Mouse (Mus musculus) forebrain, embryonic 15.5 days (tissue): ENCODE measurements at regions not wholly inside any gene's neighbourhood (a gene's known extent, or its start where the extent isn't known, plus 50 kb on each side); places are given as distances from the start of the nearest gene placed in this dataset.

Experiments
- ATAC-seq: fragments of 200-750 bp; cut with Nextera tagmentation; replicated peaks from 2 replicates; pipeline ENCODE4 v1.8.0; 2017; ENCODE audit warnings: mild to moderate bottlenecking, moderate TSS enrichment, moderate library complexity
- H3K27ac ChIP-seq: fragments of 300-500 bp; sonication (generic); replicated peaks from 2 replicates; pipeline ENCODE4 v1.5.1; 2015; ENCODE audit warnings: mild to moderate bottlenecking, inconsistent platforms
- H3K27me3 ChIP-seq: fragments of 300-500 bp; sonication (generic); 2 replicates; pipeline ENCODE4 v1.6.1; 2015; ENCODE audit warnings: inconsistent platforms
- H3K36me3 ChIP-seq: fragments of 300-500 bp; sonication (generic); 2 replicates; pipeline ENCODE4 v1.6.1; 2015; ENCODE audit warnings: mild to moderate bottlenecking, inconsistent platforms
- H3K4me1 ChIP-seq: fragments of 300-500 bp; sonication (generic); 2 replicates; pipeline ENCODE4 v1.6.1; 2015; ENCODE audit warnings: inconsistent platforms
- H3K4me2 ChIP-seq: fragments of 300-500 bp; sonication (generic); replicated peaks from 2 replicates; pipeline ENCODE4 v1.6.1; 2015; ENCODE audit warnings: mild to moderate bottlenecking, inconsistent platforms
- H3K4me3 ChIP-seq: fragments of 300-500 bp; sonication (generic); 2 replicates; pipeline ENCODE4 v1.5.1; 2015; ENCODE audit warnings: mild to moderate bottlenecking, inconsistent platforms
- H3K9ac ChIP-seq: fragments of 300-500 bp; sonication (generic); replicated peaks from 2 replicates; pipeline ENCODE4 v1.6.1; 2015; ENCODE audit warnings: mild to moderate bottlenecking, inconsistent platforms
- H3K9me3 ChIP-seq: fragments of 300-500 bp; sonication (generic); 2 replicates; pipeline ENCODE4 v1.6.1; 2016; ENCODE audit warnings: inconsistent platforms
- WGBS: fragments of 180-500 bp; shearing (Covaris S2); methylation state at CpG from one replicate; pipeline ENCODE4 v1.1.7; 2015; ENCODE audit warnings: mixed read lengths; 5-methylcytosine and 5-hydroxymethylcytosine counted together

DNA sequence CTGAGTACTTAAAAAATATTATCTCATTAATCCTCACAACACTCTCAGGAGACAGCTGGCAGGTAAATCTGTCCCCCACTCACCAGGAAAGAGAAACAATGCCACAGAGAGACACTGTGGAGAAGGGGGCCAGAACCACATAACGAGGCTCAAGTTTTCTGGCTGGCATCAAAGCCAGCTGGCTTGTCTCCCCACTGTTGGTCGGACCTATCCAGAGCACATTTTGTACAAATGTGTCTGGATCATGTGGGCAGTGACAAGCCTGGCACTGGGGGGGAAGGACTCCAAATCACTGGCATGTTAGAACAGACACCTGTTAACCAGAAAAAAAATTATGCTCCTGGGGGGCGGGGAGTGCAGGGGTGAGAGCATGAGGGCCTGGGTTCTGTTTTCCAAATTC, 179.4 kb downstream of the 3110018I06Rik start:
- no peak overlapping the region for H3K4me2 ChIP-seq
- H3K36me3 ChIP-seq = no peaks in the 10 kb centered on the region
- H3K27ac ChIP-seq = no peak overlapping the region
- no peak overlapping the region for H3K4me3 ChIP-seq
- no peaks in the 10 kb centered on the region for H3K9me3 ChIP-seq
- no peak for ATAC-seq
- peaks cover 11% of the 10 kb centered on the region for H3K4me1 ChIP-seq
- no peak overlapping the region for H3K9ac ChIP-seq
- H3K27me3 ChIP-seq = no peaks in the 10 kb centered on the region
- 58% methylated on average over 3 of the region's 3 CpGs for WGBS

DNA sequence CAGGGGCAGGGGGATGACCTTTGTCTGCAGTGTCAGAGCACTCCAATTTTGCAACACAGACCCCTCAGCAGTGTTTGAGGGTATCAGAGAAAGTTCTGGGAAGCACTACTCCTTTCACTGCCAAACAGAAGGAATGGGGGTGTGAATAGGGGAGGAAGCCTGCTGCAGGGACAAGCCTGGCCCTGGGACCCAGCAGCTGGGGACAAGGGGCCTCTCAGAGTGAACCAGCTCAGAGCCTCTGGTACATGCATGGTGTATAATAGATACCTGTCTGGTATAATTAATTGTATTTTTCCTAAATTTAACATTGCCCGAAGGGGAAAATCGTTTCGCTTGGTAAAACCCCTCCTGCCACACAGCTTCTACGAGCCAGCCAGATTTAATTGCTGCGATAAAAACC, 180.6 kb downstream of the 3110018I06Rik start:
- no peak overlapping the region for H3K4me3 ChIP-seq
- H3K36me3 ChIP-seq = no peaks in the 10 kb centered on the region
- no peak overlapping the region for H3K4me2 ChIP-seq
- 51% methylated on average over 5 of the region's 5 CpGs for WGBS
- no peaks in the 10 kb centered on the region for H3K9me3 ChIP-seq
- no peak for ATAC-seq
- H3K27ac ChIP-seq = no peak overlapping the region
- H3K9ac ChIP-seq = no peak overlapping the region
- H3K27me3 ChIP-seq = no peaks in the 10 kb centered on the region
- peaks cover 8% of the 10 kb centered on the region for H3K4me1 ChIP-seq

DNA sequence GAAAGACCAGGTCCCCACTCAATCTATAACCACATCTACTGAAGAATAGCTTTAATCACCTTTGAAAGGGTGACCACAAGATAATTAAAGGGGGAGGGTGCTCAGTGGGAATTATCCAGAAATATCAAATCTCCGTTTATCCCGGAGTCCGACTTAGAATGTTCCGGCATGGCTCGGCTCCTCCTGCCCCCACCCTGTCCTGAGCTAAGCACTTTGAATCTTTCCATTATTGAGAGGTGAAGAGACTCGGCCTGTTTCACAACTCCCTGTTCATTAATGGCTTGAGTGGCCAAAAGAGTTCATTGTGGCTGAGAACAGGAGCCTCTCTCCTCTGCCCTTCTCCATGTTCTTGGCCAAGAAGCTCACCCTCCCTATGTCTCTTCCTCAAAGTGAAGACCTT, 181.0 kb downstream of the 3110018I06Rik start:
- H3K4me3 ChIP-seq = no peak overlapping the region
- peaks cover 8% of the 10 kb centered on the region for H3K4me1 ChIP-seq
- H3K4me2 ChIP-seq = no peak overlapping the region
- WGBS = 39% methylated on average over 6 of the region's 6 CpGs
- ATAC-seq = no peak
- no peak overlapping the region for H3K27ac ChIP-seq
- H3K27me3 ChIP-seq = no peaks in the 10 kb centered on the region
- no peaks in the 10 kb centered on the region for H3K9me3 ChIP-seq
- no peak overlapping the region for H3K9ac ChIP-seq
- no peaks in the 10 kb centered on the region for H3K36me3 ChIP-seq

- Histone ChIP-seq H3K4me3 (no peak overlapping the region), H3K4me2 (no peak overlapping the region), H3K4me1 (peaks cover 8% of the 10 kb centered on the region), H3K9ac (no peak overlapping the region), H3K27ac (no peak overlapping the region), H3K9me3 (no peaks in the 10 kb centered on the region), H3K27me3 (no peaks in the 10 kb centered on the region), H3K36me3 (no peaks in the 10 kb centered on the region)
- ATAC-seq = no peak
- 70% methylated on average over 10 of the region's 10 CpGs for WGBS
These were observed 181.5 kb downstream of the 3110018I06Rik start for GRCm38 (mm10) chr12:107669910-107670309.

- H3K4me2 ChIP-seq = no peak overlapping the region
- no peak overlapping the region for H3K4me3 ChIP-seq
- H3K9me3 ChIP-seq = no peaks in the 10 kb centered on the region
- 10% methylated on average over 7 of the region's 7 CpGs for WGBS
- H3K27me3 ChIP-seq = no peaks in the 10 kb centered on the region
- ATAC-seq = no peak
- H3K4me1 ChIP-seq = peaks cover 5% of the 10 kb centered on the region; the same call in 1 of the 2 replicates
- H3K36me3 ChIP-seq = no peaks in the 10 kb centered on the region
- no peak overlapping the region for H3K27ac ChIP-seq
- H3K9ac ChIP-seq = no peak overlapping the region
These were observed 188.6 kb downstream of the 3110018I06Rik start for GRCm38 (mm10) chr12:107677076-107677475.

DNA sequence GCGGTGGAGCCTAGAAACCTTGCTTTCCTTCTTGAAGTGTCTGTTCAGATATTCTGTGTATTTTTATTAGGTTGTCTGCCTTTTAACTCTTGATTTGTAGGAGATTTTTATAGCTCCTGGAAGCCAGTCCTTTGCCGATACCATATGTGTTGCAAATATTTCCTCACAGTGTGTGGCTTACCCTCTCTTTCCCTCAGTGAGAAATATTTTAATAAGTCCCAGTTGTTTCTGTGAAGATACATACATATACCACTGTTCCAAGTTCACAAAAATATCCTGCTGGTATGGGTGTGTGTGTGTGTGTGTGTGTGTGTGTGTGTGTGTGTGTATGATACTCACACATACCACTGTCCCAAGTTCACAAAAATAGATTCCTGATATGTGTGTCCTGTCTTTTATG, 199.0 kb downstream of the 3110018I06Rik start:
- Histone ChIP-seq H3K9me3 (no peaks in the 10 kb centered on the region), H3K27ac (no peak overlapping the region), H3K4me2 (no peak overlapping the region), H3K4me3 (no peak overlapping the region), H3K36me3 (no peaks in the 10 kb centered on the region), H3K9ac (no peak overlapping the region), H3K4me1 (no peaks in the 10 kb centered on the region), H3K27me3 (no peaks in the 10 kb centered on the region)
- WGBS = 88% methylated on average over 2 of the region's 2 CpGs
- ATAC-seq = no peak

- 67% methylated on average over 7 of the region's 7 CpGs for WGBS
- H3K4me1 ChIP-seq = no peaks in the 10 kb centered on the region
- no peaks in the 10 kb centered on the region for H3K36me3 ChIP-seq
These were observed 201.0 kb downstream of the 3110018I06Rik start for GRCm38 (mm10) chr12:107689418-107689817.

GRCm38 (mm10) chr12:107690061-107690460, 201.6 kb downstream of the 3110018I06Rik start:
- no peak for ATAC-seq
- 78% methylated on average over 3 of the region's 3 CpGs for WGBS
- Histone ChIP-seq H3K27me3 (no peaks in the 10 kb centered on the region), H3K4me2 (no peak overlapping the region), H3K4me3 (no peak overlapping the region), H3K36me3 (no peaks in the 10 kb centered on the region), H3K9me3 (no peaks in the 10 kb centered on the region), H3K4me1 (no peaks in the 10 kb centered on the region), H3K27ac (no peak overlapping the region), H3K9ac (no peak overlapping the region)

More at GRCm38 (mm10) chr12:107689418-107689817, 201.0 kb downstream of the 3110018I06Rik start:
- Histone ChIP-seq H3K4me3 (no peak overlapping the region), H3K4me2 (no peak overlapping the region), H3K27me3 (no peaks in the 10 kb centered on the region), H3K9me3 (no peaks in the 10 kb centered on the region), H3K27ac (no peak overlapping the region), H3K9ac (no peak overlapping the region)
- ATAC-seq = no peak

DNA sequence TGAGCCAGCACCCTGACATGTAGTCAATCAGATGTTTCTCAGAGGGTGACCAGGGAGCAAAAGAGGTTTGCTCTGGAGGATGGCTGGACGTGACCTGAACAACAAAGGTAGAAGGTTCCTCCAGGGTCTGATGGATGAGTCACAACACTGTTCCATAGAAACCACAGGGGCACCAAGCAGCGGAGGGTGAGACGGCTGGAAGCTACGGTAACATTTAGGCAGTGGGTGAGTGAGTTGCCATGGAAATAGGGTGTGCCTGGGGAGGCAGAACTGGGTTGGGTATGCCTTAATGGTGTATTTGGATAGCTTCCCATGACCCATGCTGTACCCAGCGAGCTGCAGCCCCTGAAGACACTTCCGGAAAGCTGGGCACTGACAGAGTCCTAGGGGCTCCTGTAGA, 205.3 kb downstream of the 3110018I06Rik start:
- no peak for ATAC-seq
- H3K27me3 ChIP-seq = no peaks in the 10 kb centered on the region

DNA sequence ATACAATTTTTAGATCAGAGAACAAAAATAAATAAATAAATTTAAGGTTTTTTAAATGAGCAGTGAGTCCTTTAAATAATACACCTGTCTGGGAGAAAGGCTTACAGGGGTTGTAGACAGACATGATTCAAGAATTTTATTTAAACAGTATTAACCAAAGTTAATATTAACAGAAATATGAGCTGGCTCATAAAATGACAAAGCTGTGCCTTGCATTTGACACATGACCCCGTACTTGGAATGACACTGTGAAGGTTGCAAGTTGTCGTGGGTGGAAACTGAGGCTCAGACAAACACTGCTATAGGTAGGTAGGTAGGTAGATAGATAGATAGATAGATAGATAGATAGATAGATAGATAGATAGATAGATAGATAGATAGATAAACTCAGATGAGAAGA, 206.6 kb downstream of the 3110018I06Rik start:
- Histone ChIP-seq H3K27me3 (no peaks in the 10 kb centered on the region), H3K27ac (no peak overlapping the region), H3K9me3 (no peaks in the 10 kb centered on the region), H3K9ac (no peak overlapping the region), H3K4me1 (no peaks in the 10 kb centered on the region), H3K4me2 (no peak overlapping the region), H3K36me3 (no peaks in the 10 kb centered on the region), H3K4me3 (no peak overlapping the region)
- 92% methylated on average over 2 of the region's 2 CpGs for WGBS
- no peak for ATAC-seq

More for the DNA sequence above, 205.3 kb downstream of the 3110018I06Rik start:
- H3K4me2 ChIP-seq = no peak overlapping the region
- no peaks in the 10 kb centered on the region for H3K4me1 ChIP-seq
- H3K4me3 ChIP-seq = no peak overlapping the region
- 80% methylated on average over 6 of the region's 6 CpGs for WGBS
- H3K9me3 ChIP-seq = no peaks in the 10 kb centered on the region
- H3K27ac ChIP-seq = no peak overlapping the region
- H3K9ac ChIP-seq = no peak overlapping the region
- no peaks in the 10 kb centered on the region for H3K36me3 ChIP-seq

DNA sequence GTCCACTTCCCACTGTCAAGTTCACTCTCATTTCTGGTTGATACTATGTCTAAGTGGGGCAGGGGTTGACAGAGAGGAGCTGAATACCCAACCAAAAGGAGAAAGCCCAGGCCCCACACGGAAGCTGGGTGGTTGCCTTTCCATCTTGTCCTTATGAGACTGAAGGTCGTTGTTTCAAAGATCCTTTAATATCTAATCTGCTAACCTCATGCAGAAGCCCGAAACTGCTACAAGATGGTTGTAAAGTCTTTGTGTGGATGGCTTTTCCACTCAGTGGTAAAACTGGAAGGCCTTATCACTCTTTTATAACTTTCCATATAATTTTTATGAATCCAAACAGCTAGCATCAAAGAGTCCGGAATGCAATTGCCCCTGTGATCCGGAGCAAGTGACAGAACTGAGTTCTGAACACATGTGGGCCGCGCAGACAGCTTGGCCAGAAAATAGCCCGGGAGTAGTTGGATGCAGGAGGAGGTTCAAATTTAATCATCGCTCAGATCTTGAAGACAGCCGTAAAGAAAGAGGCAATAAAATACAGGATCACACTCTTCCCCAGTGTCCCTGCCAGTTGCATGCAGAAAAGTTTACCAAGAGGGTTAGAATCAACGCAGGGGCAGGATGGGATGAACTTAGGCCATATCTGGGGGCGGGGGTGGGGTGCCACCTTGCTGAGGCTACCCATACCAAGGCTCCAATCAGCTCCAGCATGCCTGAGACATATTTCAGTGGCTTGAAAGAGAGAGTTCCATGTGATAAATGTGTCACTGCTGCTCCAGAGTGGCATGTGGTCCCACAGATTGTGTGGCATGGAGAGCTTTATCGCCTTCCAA, 207.2 kb downstream of the 3110018I06Rik start:
- H3K36me3 ChIP-seq = no peaks in the 10 kb centered on the region
- no peak overlapping the region for H3K4me2 ChIP-seq
- H3K9me3 ChIP-seq = no peaks in the 10 kb centered on the region
- 92% methylated on average over 13 of the region's 13 CpGs for WGBS
- H3K4me3 ChIP-seq = no peak overlapping the region
- H3K27me3 ChIP-seq = no peaks in the 10 kb centered on the region
- H3K27ac ChIP-seq = no peak overlapping the region
- no peaks in the 10 kb centered on the region for H3K4me1 ChIP-seq
- no peak overlapping the region for H3K9ac ChIP-seq
- ATAC-seq = no peak

DNA sequence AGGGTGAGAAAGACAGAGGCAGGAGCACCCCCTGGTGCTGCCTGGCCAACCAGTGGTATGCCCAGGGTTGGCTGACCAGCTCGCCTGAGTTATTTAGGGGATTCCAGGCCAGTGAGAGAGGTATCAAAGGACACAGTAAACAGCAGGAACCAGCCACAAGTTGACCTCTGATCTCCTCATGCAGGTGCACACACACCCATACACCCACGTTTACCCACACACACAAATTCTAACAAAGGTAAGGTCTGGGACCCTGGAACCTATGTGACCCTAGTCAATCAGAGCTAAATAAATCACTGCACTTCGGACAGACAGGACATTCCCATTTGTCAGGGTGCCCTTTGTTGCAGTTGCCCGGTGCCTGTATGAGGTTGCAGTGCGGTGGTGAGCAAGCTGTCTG, 211.9 kb downstream of the 3110018I06Rik start:
- Histone ChIP-seq H3K27me3 (no peaks in the 10 kb centered on the region), H3K9me3 (no peaks in the 10 kb centered on the region), H3K4me2 (no peak overlapping the region), H3K27ac (no peak overlapping the region), H3K9ac (no peak overlapping the region), H3K36me3 (no peaks in the 10 kb centered on the region), H3K4me1 (no peaks in the 10 kb centered on the region), H3K4me3 (no peak overlapping the region)
- ATAC-seq = no peak
- WGBS = 70% methylated on average over 5 of the region's 5 CpGs
